Mouse (Mus musculus): ENCODE data around the gene Rpl10a.

DNA sequence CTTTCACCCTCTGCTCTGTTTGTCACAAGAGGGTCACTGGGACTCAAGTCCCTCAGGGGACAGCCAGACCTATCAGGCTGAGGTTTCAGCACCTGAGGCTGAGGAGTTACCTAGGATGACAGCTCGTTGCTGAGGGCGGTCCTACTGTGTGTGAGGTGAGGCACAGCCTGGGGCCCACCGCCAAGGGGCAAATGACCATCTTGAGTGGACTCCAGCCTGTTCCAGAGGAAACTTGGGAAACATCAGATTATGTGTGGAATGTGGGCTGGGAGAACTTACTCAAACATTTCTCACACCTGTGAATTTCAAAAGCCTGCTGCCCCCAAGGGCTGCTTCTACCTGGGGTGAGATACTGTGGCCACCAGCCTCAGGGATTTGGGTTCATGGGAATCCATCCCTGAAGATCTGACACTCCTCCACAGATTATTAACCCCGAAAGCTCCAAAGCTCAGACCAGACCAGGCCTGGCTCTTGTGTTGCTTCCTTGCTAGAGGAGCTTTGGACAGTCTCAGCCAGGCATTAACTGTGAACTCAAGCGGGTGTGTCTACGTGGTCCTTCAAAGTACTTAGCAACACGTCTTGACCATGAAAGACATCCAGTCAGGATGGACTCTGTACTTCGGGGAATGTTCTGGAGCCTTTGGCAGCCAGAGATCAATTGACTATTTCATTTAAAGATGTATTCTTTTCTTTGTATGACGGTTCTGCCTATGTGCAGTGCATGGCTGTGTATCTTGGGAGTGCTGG is 32.4 kb downstream of the Rpl10a start:
- TF ChIP-seq CTCF (IDR thresholded peaks at IDR 0.05 in 2 of 3, conservative IDR thresholded peaks at IDR 0.05 in 1 of 3; ENCODE audit: control insufficient read depth in 1 of 3, insufficient read depth in 1 of 3, low read depth in 2 of 3, low read length in 3 of 3, poor library complexity in 1 of 3, severe bottlenecking in 1 of 3) (no peak), MAZ (IDR thresholded peaks at IDR 0.05; ENCODE audit: low read depth, low read length) (no peak), NELFE (IDR thresholded peaks at IDR 0.05; ENCODE audit: low read depth, low read length) (no peak), TBP (IDR thresholded peaks at IDR 0.05; ENCODE audit: low read depth, low read length) (no peak), POLR2A (IDR thresholded peaks at IDR 0.05; ENCODE audit: control insufficient read depth in 1 of 2, insufficient read depth in 1 of 2, low read depth in 1 of 2, low read length in 2 of 2, poor library complexity in 1 of 2) (no peak), E2F4 (IDR thresholded peaks at IDR 0.05; ENCODE audit: borderline replicate concordance, low read depth, low read length) (no peak), MYC (IDR thresholded peaks at IDR 0.05; ENCODE audit: low read depth, low read length) (no peak), MXI1 (IDR thresholded peaks at IDR 0.05; ENCODE audit: low read depth, low read length) (no peak), CHD1 (IDR thresholded peaks at IDR 0.05; ENCODE audit: low read depth, low read length) (no peak)
